Comparison of ENCODE assay signal across 8 mouse cellular contexts in the genomic region with DNA sequence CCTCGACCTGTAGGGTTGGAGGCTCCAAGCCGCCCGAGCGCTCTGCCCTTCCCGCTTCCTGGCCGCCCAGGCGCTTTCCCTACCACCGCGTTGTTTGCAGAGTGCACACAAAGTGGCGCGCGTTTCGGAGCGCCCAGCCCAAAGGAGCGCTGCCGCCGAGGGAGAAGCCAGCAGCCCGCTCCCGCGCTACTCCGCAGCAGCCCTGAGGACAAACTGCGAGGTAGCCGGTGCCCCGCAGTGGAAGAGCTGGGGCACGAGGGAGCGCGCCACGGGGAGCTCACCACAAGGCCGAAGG. TPM values are rescaled to one million over a fixed set of nuclear protein-coding genes. Genes with fewer than 3 reads are reported as not detected.
A peak's percentile ranks its signal among the peaks of the same experiment; 100 is the strongest.
DNase-seq lines count a peak whose midpoint lies in the region; ATAC-seq and TF ChIP-seq lines count a peak whose summit lies in the region.

No protein-coding gene starts in this region.

- 1% methylated on average over 29 of the region's 29 CpGs for WGBS in heart, postnatal 0 days
- 0% methylated on average over 29 of the region's 29 CpGs for WGBS in liver, embryonic 16.5 days (ENCODE audit: insufficient replicate concordance)

- ATAC-seq in G1E (ENCODE audit: extremely low read depth, insufficient number of reproducible peaks, low FRiP score, poor library complexity, severe bottlenecking) = no peak
- ATAC-seq in heart, postnatal 0 days (ENCODE audit: insufficient read depth, low read depth) = no peak
- ATAC-seq in liver, embryonic 16.5 days (ENCODE audit: low read depth) = no peak
- ATAC-seq in megakaryocyte, adult 5-6 weeks (ENCODE audit: poor library complexity, severe bottlenecking) = no peak

- no peaks in the 10 kb centered on the region for H3K36me3 ChIP-seq in G1E (replicated peaks)
- no peaks in the 10 kb centered on the region for H3K36me3 ChIP-seq in heart, postnatal 0 days (replicated peaks; ENCODE audit: control insufficient read depth, insufficient read depth, low read length)
- no peaks in the 10 kb centered on the region for H3K36me3 ChIP-seq in liver, embryonic 16.5 days (ENCODE audit: control insufficient read depth, insufficient read depth)

- peak; percentile 77 for DNase-seq in embryo, embryonic 10 days (ENCODE audit: low spot score)
- DNase-seq in embryo, embryonic 10.5 days (ENCODE audit: low spot score) = no peak
- no peak for DNase-seq in G1E (ENCODE audit: low spot score)
- DNase-seq in heart, postnatal 0 days (ENCODE audit: low spot score) = no peak
- DNase-seq in right cerebral cortex, postnatal 4 days = no peak
- DNase-seq in yolk sac, embryonic 10.5 days (ENCODE audit: low spot score) = no peak

- peaks cover 46% of the 10 kb centered on the region for H3K9me3 ChIP-seq in G1E (replicated peaks)
- no peaks in the 10 kb centered on the region for H3K9me3 ChIP-seq in heart, postnatal 0 days (replicated peaks; ENCODE audit: control insufficient read depth, low read length)
- H3K9me3 ChIP-seq in liver, embryonic 16.5 days (replicated peaks; ENCODE audit: control insufficient read depth, low read length) = no peaks in the 10 kb centered on the region; the same call in 1 of the 2 replicates

- peak overlapping the region; percentile 86 for H3K27ac ChIP-seq in heart, postnatal 0 days (ENCODE audit: low read depth)
- H3K27ac ChIP-seq in liver, embryonic 16.5 days (ENCODE audit: low read length) = peak overlapping the region; percentile 63

- H3K9ac ChIP-seq in heart, postnatal 0 days (replicated peaks; ENCODE audit: low read depth, low read length) = peak overlapping the region; percentile 67
- H3K9ac ChIP-seq in liver, embryonic 16.5 days (ENCODE audit: low read depth, low read length) = peak overlapping the region; percentile 53

- peaks cover 9% of the 10 kb centered on the region; the same call in 1 of the 2 replicates for H3K27me3 ChIP-seq in G1E (ENCODE audit: insufficient read depth, low read length)
- H3K27me3 ChIP-seq in heart, postnatal 0 days (ENCODE audit: control insufficient read depth, insufficient read depth, low read length) = peaks cover 90% of the 10 kb centered on the region
- H3K27me3 ChIP-seq in liver, embryonic 16.5 days (ENCODE audit: control insufficient read depth, insufficient read depth, low read depth, low read length) = peaks cover 98% of the 10 kb centered on the region

- TF ChIP-seq EP300 in heart, postnatal 0 days (IDR thresholded peaks at IDR 0.05; ENCODE audit: low read depth) = no peak

- 0 out of 2 replicates have a peak overlapping the region, but pooled peaks have one; percentile 23 for H3K4me3 ChIP-seq in G1E (ENCODE audit: low read depth, low read length)
- peak overlapping the region; percentile 63 for H3K4me3 ChIP-seq in heart, postnatal 0 days (ENCODE audit: low read depth, low read length)
- H3K4me3 ChIP-seq in liver, embryonic 16.5 days (ENCODE audit: low read depth, low read length) = peak overlapping the region; percentile 54

- H3K4me1 ChIP-seq in G1E (ENCODE audit: insufficient read depth, low read depth, low read length) = no peaks in the 10 kb centered on the region; the same call in 1 of the 2 replicates
- no peaks in the 10 kb centered on the region for H3K4me1 ChIP-seq in heart, postnatal 0 days (ENCODE audit: control insufficient read depth, insufficient read depth)
- no peaks in the 10 kb centered on the region for H3K4me1 ChIP-seq in liver, embryonic 16.5 days (ENCODE audit: control insufficient read depth, low read depth, low read length)

- H3K4me2 ChIP-seq in heart, postnatal 0 days (ENCODE audit: low read depth, low read length) = peak overlapping the region; percentile 73
- peak overlapping the region; percentile 15; the same call in 1 of the 2 replicates for H3K4me2 ChIP-seq in liver, embryonic 16.5 days (ENCODE audit: low read depth, low read length)

- no peak for TF ChIP-seq CTCF in G1E (IDR thresholded peaks at IDR 0.05; ENCODE audit: low read depth, low read length)
- TF ChIP-seq CTCF in heart, postnatal 0 days (IDR thresholded peaks at IDR 0.05; ENCODE audit: low read depth) = no peak

RNA-seq across cellular contexts. Expression of gene Igf2, which starts 6.0 kb away (rescaled TPM):
- not detected in 2 replicates for total RNA-seq in G1E (2014; fragmentation: Nextera tagmentation)
- total RNA-seq in G1E (2017) = under 0.01 and 0.27 TPM in 2 replicates
- not detected in 2 replicates for polyA plus RNA-seq in G1E (2012)
- total RNA-seq in heart, postnatal 0 days (2014; rRNA removed; ENCODE audit: low replicate concordance) = 1,317 and 1,642 TPM in 2 replicates
- 950 and 1,040 TPM in 2 replicates for polyA plus RNA-seq in heart, postnatal 0 days (2015; fragmentation: Nextera tagmentation; extraction: Ambion mirVana)
- polyA plus RNA-seq in liver, embryonic 16.5 days (2015; fragmentation: Nextera tagmentation; extraction: Ambion mirVana) = 602 and 693 TPM in 2 replicates
- 0.05 TPM in 1 of 2 replicates, not detected in the other for total RNA-seq in megakaryocyte, adult 5-6 weeks (2015)
- not detected in 2 replicates for total RNA-seq in megakaryocyte, adult 5-6 weeks (2017)

RNA-seq across cellular contexts. Expression of gene Gm49394, which starts 9.1 kb away (rescaled TPM):
- total RNA-seq in G1E (2014; fragmentation: Nextera tagmentation) (not detected in 2 replicates), G1E (2017) (under 0.01 TPM in 1 of 2 replicates, not detected in the other)
- polyA plus RNA-seq in G1E (2012) = not detected in 2 replicates
- not detected in 2 replicates for total RNA-seq in heart, postnatal 0 days (2014; rRNA removed; ENCODE audit: low replicate concordance)
- not detected in 2 replicates for polyA plus RNA-seq in heart, postnatal 0 days (2015; fragmentation: Nextera tagmentation; extraction: Ambion mirVana)
- not detected in 2 replicates for polyA plus RNA-seq in liver, embryonic 16.5 days (2015; fragmentation: Nextera tagmentation; extraction: Ambion mirVana)
- not detected in 2 replicates for total RNA-seq in megakaryocyte, adult 5-6 weeks (2015)
- not detected in 2 replicates for total RNA-seq in megakaryocyte, adult 5-6 weeks (2017)

Comparison
In these comparisons a context has a peak if more than half of its experiments do, and no peak if none do; other contexts are left out.
1. RNA of gene Igf2, which starts 6.0 kb away (total RNA-seq): 1,317 to 1,642 TPM in heart, postnatal 0 days; under 0.01 to 0.27 TPM in G1E and 0.05 TPM in megakaryocyte, adult 5-6 weeks; every median in the first group is over 1,000 times any median in the second.
2. Peak in every context shown above with its lines, with median percentiles within 50 percentile points of each other: H3K4me3 ChIP-seq.